Mouse (Mus musculus) midbrain, embryonic 11.5 days (tissue): ENCODE measurements around the gene Zfp36l1. TPM values are rescaled to one million over a fixed set of nuclear protein-coding genes. Genes with fewer than 3 reads are reported as not detected.
"Not testable (repeated sequence)": the region's sequence is repeated elsewhere in the genome, so short reads cannot be mapped to it uniquely, and the experiment has no call there.

Experiments used
- ATAC-seq: fragments of 200-750 bp; cut with Nextera tagmentation; 2 replicates; pipeline ENCODE4 v1.8.0; 2017; ENCODE audit warnings: moderate TSS enrichment, moderate library complexity; ENCODE audit not compliant: low FRiP score
- DNase-seq: peaks from one replicate; pipeline ENCODE4 v3.0.0; 2015; ENCODE audit warnings: low spot score; ENCODE audit errors: missing footprints
- H3K27ac ChIP-seq: fragments of 300-500 bp; sonication (generic); 2 replicates; pipeline ENCODE4 v1.5.1; 2014; ENCODE audit warnings: low read depth, low read length
- H3K27me3 ChIP-seq: fragments of 300-500 bp; sonication (generic); 2 replicates; pipeline ENCODE4 v1.6.1; 2014; ENCODE audit warnings: mild to moderate bottlenecking, low read length, moderate library complexity, mixed read lengths; ENCODE audit not compliant: control insufficient read depth, insufficient read depth
- H3K36me3 ChIP-seq: fragments of 300-500 bp; sonication (generic); 2 replicates; pipeline ENCODE4 v1.6.1; 2014; ENCODE audit warnings: mild to moderate bottlenecking, low read length, moderate library complexity, mixed read lengths; ENCODE audit not compliant: control insufficient read depth, insufficient read depth
- H3K4me1 ChIP-seq: fragments of 300-500 bp; sonication (generic); 2 replicates; pipeline ENCODE4 v1.6.1; 2014; ENCODE audit warnings: low read length; ENCODE audit not compliant: control insufficient read depth, insufficient read depth
- H3K4me2 ChIP-seq: fragments of 300-500 bp; sonication (generic); 2 replicates; pipeline ENCODE4 v1.6.1; 2014; ENCODE audit warnings: mild to moderate bottlenecking, moderate library complexity
- H3K4me3 ChIP-seq: fragments of 300-500 bp; sonication (generic); 2 replicates; pipeline ENCODE4 v1.5.1; 2014; ENCODE audit warnings: low read depth, low read length
- H3K9ac ChIP-seq: fragments of 300-500 bp; sonication (generic); 2 replicates; pipeline ENCODE4 v1.6.1; 2014; ENCODE audit warnings: low read length
- H3K9me3 ChIP-seq: fragments of 300-500 bp; sonication (generic); 2 replicates; pipeline ENCODE4 v1.6.1; 2016; ENCODE audit warnings: low read length; ENCODE audit not compliant: control insufficient read depth
- WGBS: fragments of 180-500 bp; shearing (Covaris S2); extraction: QIAGEN DNeasy Blood & Tissue Kit; methylation state at CpG from one replicate; pipeline ENCODE4 v1.1.7; 2014; 5-methylcytosine and 5-hydroxymethylcytosine counted together
- polyA plus RNA-seq: library from polyadenylated mRNA; unstranded; fragments of >200 nt; fragmentation: Nextera tagmentation; extraction: Ambion mirVana; gene quantifications from 2 replicates; pipeline ENCODE4 v1.2.1, GENCODE M21; 2014

The Zfp36l1 gene
- polyA plus RNA-seq, 1 experiment from 2014 or later = 165 TPM

- peak overlapping the region; percentile 72 for H3K4me3 ChIP-seq
- peak; percentile 96 for DNase-seq
- ATAC-seq = no peak
- peaks cover 17% of the 10 kb centered on the region for H3K4me1 ChIP-seq
- H3K9me3 ChIP-seq = no peaks in the 10 kb centered on the region
- H3K4me2 ChIP-seq = peak overlapping the region; percentile 86
- under 1% methylated on average over 51 of the region's 51 CpGs for WGBS
- peaks cover 10% of the 10 kb centered on the region; the same call in 1 of the 2 replicates for H3K36me3 ChIP-seq
- H3K9ac ChIP-seq = peak overlapping the region; percentile 93
- H3K27me3 ChIP-seq = no peaks in the 10 kb centered on the region
- peak overlapping the region; percentile 93 for H3K27ac ChIP-seq
Measured at GRCm38 (mm10) chr12:80114031-80114891, 1.4 kb upstream of the Zfp36l1 start.

DNA sequence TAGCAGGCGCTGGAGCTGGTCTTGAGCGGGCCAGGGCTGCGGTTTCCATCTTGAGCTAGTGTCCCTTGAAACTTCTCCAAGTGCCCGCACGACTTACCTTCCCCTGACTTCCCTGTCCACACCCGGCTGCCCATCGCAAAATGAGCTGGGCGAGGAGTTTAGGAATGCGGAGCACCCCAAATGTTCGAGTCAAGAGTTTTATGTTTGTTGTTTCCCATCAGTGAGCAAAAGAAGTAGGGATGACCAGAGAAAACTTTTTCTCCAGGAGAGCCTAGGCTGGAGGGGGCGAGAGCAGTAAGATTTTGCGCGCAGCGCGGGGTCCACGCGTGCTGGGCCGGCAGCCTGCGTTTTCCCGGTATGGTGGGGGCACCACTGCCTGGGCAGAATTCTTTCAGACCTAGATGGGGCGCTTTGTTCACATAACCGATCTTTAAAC is 791 bp upstream of the Zfp36l1 start:
- peak; percentile 97 for DNase-seq
- H3K27me3 ChIP-seq = no peaks in the 10 kb centered on the region
- peaks cover 10% of the 10 kb centered on the region; the same call in 1 of the 2 replicates for H3K36me3 ChIP-seq
- H3K4me2 ChIP-seq = peak overlapping the region; percentile 86
- H3K9ac ChIP-seq = peak overlapping the region; percentile 93
- H3K9me3 ChIP-seq = no peaks in the 10 kb centered on the region
- H3K4me3 ChIP-seq = peak overlapping the region; percentile 72
- H3K4me1 ChIP-seq = peaks cover 19% of the 10 kb centered on the region
- peak; percentile 51; the same call in 1 of the 2 replicates for ATAC-seq
- peak overlapping the region; percentile 93 for H3K27ac ChIP-seq
- WGBS = under 1% methylated on average over 22 of the region's 22 CpGs

DNA sequence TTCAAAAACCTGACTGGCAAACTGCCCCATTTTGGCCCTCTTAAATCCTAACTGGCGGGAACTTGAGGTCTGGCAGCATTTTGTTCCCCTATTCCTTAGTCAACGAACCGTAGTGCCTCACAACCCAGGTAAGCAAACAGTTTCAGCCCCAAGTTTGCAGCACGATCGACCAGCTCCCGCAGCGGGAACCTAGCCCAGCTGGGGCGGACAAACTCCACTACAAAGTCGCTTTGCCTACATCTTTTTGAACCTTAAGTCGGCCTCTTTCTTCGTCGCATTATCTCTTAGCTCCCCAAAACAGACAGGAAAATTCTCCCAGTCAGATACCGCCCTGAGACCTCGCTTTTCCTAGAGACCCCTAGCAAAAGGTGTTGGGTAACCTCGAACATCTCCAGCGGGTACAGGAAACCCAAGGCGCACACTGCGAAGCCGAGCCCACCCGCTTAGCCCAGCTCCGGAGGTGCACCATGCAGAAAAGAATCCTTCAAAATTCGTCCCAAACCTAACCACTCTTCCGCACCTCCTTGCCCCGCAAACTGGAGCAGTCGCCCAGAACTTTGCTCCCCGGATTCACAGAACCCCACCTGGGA is 647 bp downstream of the Zfp36l1 start:
- peaks cover 14% of the 10 kb centered on the region for H3K36me3 ChIP-seq
- ATAC-seq (no peak), DNase-seq (peak; percentile 92)
- H3K4me3 ChIP-seq = peak overlapping the region; percentile 72
- peak overlapping the region; percentile 86 for H3K4me2 ChIP-seq
- H3K4me1 ChIP-seq = peaks cover 19% of the 10 kb centered on the region
- H3K27me3 ChIP-seq = no peaks in the 10 kb centered on the region
- H3K27ac ChIP-seq = peak overlapping the region; percentile 90
- H3K9ac ChIP-seq = peak overlapping the region; percentile 99
- WGBS = under 1% methylated on average over 26 of the region's 26 CpGs
- no peaks in the 10 kb centered on the region; the same call in 1 of the 2 replicates for H3K9me3 ChIP-seq

- DNase-seq (peak; percentile 95), ATAC-seq (no peak)
- Histone ChIP-seq H3K4me2 (peak overlapping the region; percentile 86), H3K9ac (peak overlapping the region; percentile 99), H3K4me1 (peaks cover 16% of the 10 kb centered on the region), H3K36me3 (peaks cover 17% of the 10 kb centered on the region), H3K27me3 (no peaks in the 10 kb centered on the region), H3K9me3 (no peaks in the 10 kb centered on the region; the same call in 1 of the 2 replicates), H3K27ac (peak overlapping the region; percentile 90), H3K4me3 (peak overlapping the region; percentile 72)
- 0% methylated on average over 29 of the region's 29 CpGs for WGBS
Measured at GRCm38 (mm10) chr12:80111131-80112070, 1.4 kb downstream of the Zfp36l1 start.

GRCm38 (mm10) chr12:80110546-80110870 is 2.3 kb downstream of the Zfp36l1 start:
- Histone ChIP-seq H3K27ac (peak overlapping the region; percentile 90), H3K27me3 (no peaks in the 10 kb centered on the region), H3K9me3 (no peaks in the 10 kb centered on the region; the same call in 1 of the 2 replicates), H3K4me3 (peak overlapping the region; percentile 72), H3K4me1 (peaks cover 11% of the 10 kb centered on the region), H3K36me3 (peaks cover 17% of the 10 kb centered on the region), H3K4me2 (peak overlapping the region; percentile 86), H3K9ac (peak overlapping the region; percentile 99)
- DNase-seq (no peak), ATAC-seq (no peak)
- 0% methylated on average over 9 of the region's 9 CpGs for WGBS

DNA sequence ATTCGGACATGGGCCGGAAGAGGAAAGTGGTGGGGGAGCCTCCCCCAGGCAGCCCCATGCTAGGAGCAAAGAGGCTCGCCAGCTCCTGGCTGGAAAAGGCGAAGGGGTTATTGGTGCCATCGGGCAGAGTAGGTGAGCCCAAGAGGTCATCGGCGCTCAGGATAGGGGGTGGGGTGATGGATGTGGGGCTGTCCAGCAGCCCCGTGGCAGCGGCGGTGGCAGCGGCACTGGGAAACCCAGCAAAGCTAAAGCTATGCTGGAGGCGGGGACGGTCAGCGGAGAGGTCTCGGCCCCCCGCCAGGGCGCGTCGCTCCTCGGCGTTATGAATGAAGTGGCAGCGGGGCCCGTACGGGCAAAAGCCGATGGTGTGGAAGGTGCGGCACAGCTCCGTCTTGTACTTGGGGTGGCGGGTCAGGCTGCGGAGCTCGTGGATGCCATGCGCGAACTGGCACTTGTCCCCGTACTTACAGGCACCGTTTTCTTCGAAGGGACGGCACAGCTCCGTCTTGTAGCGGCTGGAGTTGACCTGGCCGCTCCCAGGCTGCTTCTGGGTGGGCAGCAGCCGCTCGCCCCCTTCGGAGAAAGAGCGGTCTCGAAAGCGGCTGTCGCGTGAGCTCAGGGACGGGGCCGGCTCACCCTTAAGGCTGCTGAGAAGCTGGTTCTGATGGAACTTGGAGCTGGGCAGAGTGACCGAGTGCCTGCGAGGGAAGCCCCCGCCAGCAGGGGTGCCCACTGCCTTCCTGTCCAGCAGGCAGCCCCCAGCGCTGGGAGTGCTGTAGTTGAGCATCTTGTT is 2.9 kb downstream of the Zfp36l1 start:
- ATAC-seq (no peak), DNase-seq (peak; percentile 96)
- Histone ChIP-seq H3K27me3 (no peaks in the 10 kb centered on the region), H3K36me3 (peaks cover 17% of the 10 kb centered on the region), H3K4me3 (peak overlapping the region; percentile 72), H3K4me2 (peak overlapping the region; percentile 86), H3K4me1 (peaks cover 11% of the 10 kb centered on the region), H3K9ac (peak overlapping the region; percentile 99), H3K27ac (peak overlapping the region; percentile 90), H3K9me3 (no peaks in the 10 kb centered on the region; the same call in 1 of the 2 replicates)
- 2% methylated on average over 53 of the region's 53 CpGs for WGBS

DNA sequence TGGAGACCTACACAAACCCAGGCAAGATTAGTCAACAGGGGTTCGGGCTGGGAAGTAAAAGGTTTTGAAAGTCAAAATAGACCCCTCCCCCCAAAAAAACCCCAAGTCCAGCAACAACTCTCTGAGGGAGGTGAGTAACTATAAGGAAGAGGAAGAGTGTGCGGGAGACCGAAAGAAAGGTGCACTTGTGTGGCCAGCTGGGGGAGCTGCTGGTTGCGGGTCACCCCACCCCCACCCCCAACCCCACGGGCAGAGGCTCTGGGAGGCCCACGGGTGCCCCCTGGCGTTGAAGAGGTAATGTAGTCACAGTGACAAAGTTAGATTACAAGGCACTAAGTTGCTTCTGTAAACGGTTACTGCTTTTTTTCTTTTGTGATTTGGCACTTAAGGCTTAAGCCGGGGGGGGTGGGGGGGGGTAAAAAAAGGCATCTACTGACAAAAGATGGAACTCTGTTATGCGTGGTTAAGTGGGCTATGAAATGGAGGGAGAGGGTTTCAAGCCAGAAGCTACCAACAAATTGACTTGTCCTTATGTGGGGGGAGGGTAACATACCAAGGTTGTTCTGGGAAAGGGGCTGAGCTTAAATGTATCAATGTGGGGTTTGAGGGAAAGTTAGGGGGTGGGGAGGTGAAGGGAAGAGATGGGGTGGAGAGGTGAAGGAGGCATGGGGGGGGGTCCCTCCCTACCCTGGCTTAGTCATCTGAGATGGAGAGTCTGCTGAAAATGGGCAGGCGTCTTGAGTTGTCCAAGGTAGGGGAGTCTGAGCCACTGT is 3.7 kb downstream of the Zfp36l1 start:
- Histone ChIP-seq H3K9ac (peak overlapping the region; percentile 99), H3K4me3 (peak overlapping the region; percentile 72), H3K27ac (peak overlapping the region; percentile 90), H3K36me3 (peaks cover 17% of the 10 kb centered on the region), H3K4me2 (peak overlapping the region; percentile 86)
- ATAC-seq (peak; percentile 28), DNase-seq (peak; percentile 97)
- H3K4me1 ChIP-seq, H3K27me3 ChIP-seq, H3K9me3 ChIP-seq: not testable (repeated sequence)
- 5% methylated on average over 11 of the region's 11 CpGs for WGBS
